Comparison of ENCODE assay signal across 8 mouse cellular contexts in genomic region chr1:134361857-134362212, GRCm38 (mm10). TPM values are rescaled to one million over a fixed set of nuclear protein-coding genes. Genes with fewer than 3 reads are reported as not detected.
DNase-seq lines count a peak whose midpoint lies in the region; ATAC-seq and TF ChIP-seq lines count a peak whose summit lies in the region.

Gene Tmem183a (minus strand): TSS chr1:134361979.

- intact Hi-C loops in heart, postnatal 10 days (cut with DNase I), result loop anchor here (2.0 kb wide), 3 partner anchors 53 to 93 kb away; partner anchors contain the start of genes Adipor1 and Klhl12

- under 1% methylated on average over 38 of the region's 38 CpGs for WGBS in forebrain, embryonic 13.5 days
- under 1% methylated on average over 38 of the region's 38 CpGs for WGBS in large intestine, adult 2 months
- 3% methylated on average over 38 of the region's 38 CpGs for WGBS in liver, postnatal 0 days (ENCODE audit: insufficient replicate concordance)
- WGBS in neural tube, embryonic 14.5 days, result under 1% methylated on average over 33 of the region's 38 CpGs

- peak within 1 kb of the TSS; percentile 75 for H3K27ac ChIP-seq in forebrain, embryonic 13.5 days
- H3K27ac ChIP-seq in liver, postnatal 0 days (ENCODE audit: low read depth), result peak within 1 kb of the TSS; percentile 96
- H3K27ac ChIP-seq in neural tube, embryonic 14.5 days (ENCODE audit: low read depth, low read length), result peak within 1 kb of the TSS; percentile 65

- no peaks in the 10 kb centered on the region for H3K27me3 ChIP-seq in E14TG2a.4 (ENCODE audit: insufficient read depth, low read length)
- H3K27me3 ChIP-seq in forebrain, embryonic 13.5 days, result no peaks in the 10 kb centered on the region
- H3K27me3 ChIP-seq in liver, postnatal 0 days (ENCODE audit: insufficient read depth, low read length), result no peaks in the 10 kb centered on the region
- no peaks in the 10 kb centered on the region for H3K27me3 ChIP-seq in neural tube, embryonic 14.5 days (ENCODE audit: control insufficient read depth, insufficient read depth, low read length)

- peak within 1 kb of the TSS; percentile 86 for H3K4me2 ChIP-seq in forebrain, embryonic 13.5 days
- peak within 1 kb of the TSS; percentile 68 for H3K4me2 ChIP-seq in liver, postnatal 0 days (ENCODE audit: low read depth, low read length)
- peak within 1 kb of the TSS; percentile 80 for H3K4me2 ChIP-seq in neural tube, embryonic 14.5 days (ENCODE audit: low read depth, low read length)

- H3K9me3 ChIP-seq in E14TG2a.4 (ENCODE audit: low read length), result no peaks in the 10 kb centered on the region
- no peaks in the 10 kb centered on the region for H3K9me3 ChIP-seq in forebrain, embryonic 13.5 days (replicated peaks)
- no peaks in the 10 kb centered on the region for H3K9me3 ChIP-seq in liver, postnatal 0 days (ENCODE audit: low read length)
- no peaks in the 10 kb centered on the region for H3K9me3 ChIP-seq in neural tube, embryonic 14.5 days (ENCODE audit: control insufficient read depth, low read length)

- no peak for TF ChIP-seq CTCF in E14TG2a.4 (conservative IDR thresholded peaks at IDR 0.05; ENCODE audit: low read length)
- TF ChIP-seq CTCF in liver, postnatal 0 days (IDR thresholded peaks at IDR 0.05; ENCODE audit: low read depth), result no peak

- no peak for TF ChIP-seq EP300 in liver, postnatal 0 days (IDR thresholded peaks at IDR 0.05; ENCODE audit: low read depth)

- H3K4me1 ChIP-seq in E14TG2a.4 (replicated peaks; ENCODE audit: low read depth, low read length), result peaks cover 36% of the 10 kb centered on the region
- peaks cover 20% of the 10 kb centered on the region for H3K4me1 ChIP-seq in forebrain, embryonic 13.5 days
- H3K4me1 ChIP-seq in liver, postnatal 0 days (ENCODE audit: insufficient read depth), result peaks cover 13% of the 10 kb centered on the region
- H3K4me1 ChIP-seq in neural tube, embryonic 14.5 days (ENCODE audit: control insufficient read depth, insufficient read depth, low read length), result peaks cover 7% of the 10 kb centered on the region; the same call in 1 of the 2 replicates

- peaks cover 39% of the 10 kb centered on the region for H3K36me3 ChIP-seq in E14TG2a.4 (ENCODE audit: insufficient read depth, low read length)
- H3K36me3 ChIP-seq in forebrain, embryonic 13.5 days (ENCODE audit: poor library complexity, severe bottlenecking), result peaks cover 25% of the 10 kb centered on the region
- peaks cover 27% of the 10 kb centered on the region for H3K36me3 ChIP-seq in liver, postnatal 0 days (replicated peaks; ENCODE audit: insufficient read depth, low read length)
- H3K36me3 ChIP-seq in neural tube, embryonic 14.5 days (ENCODE audit: control insufficient read depth, insufficient read depth, low read length), result 0 out of 2 replicates have a peak, but pooled peaks cover 8% of the 10 kb centered on the region

- peak; percentile 99 for ATAC-seq in forebrain, embryonic 13.5 days
- ATAC-seq in liver, postnatal 0 days, result peak; percentile 95
- peak; percentile 99 for ATAC-seq in neural tube, embryonic 14.5 days (ENCODE audit: low read depth)

- H3K4me3 ChIP-seq in E14TG2a.4 (replicated peaks; ENCODE audit: low read length), result peak within 1 kb of the TSS; percentile 94
- peak within 1 kb of the TSS; percentile 89 for H3K4me3 ChIP-seq in forebrain, embryonic 13.5 days
- peak within 1 kb of the TSS; percentile 82 for H3K4me3 ChIP-seq in liver, postnatal 0 days (ENCODE audit: low read depth, low read length)
- peak within 1 kb of the TSS; percentile 90 for H3K4me3 ChIP-seq in neural tube, embryonic 14.5 days (ENCODE audit: low read depth, low read length)

- peak; percentile 93 for DNase-seq in c-Kit-positive CD71-positive TER-119-positive erythroid progenitor cells, embryonic 14.5 days (ENCODE audit: low spot score)
- peak; percentile 97 for DNase-seq in heart, postnatal 10 days
- DNase-seq in large intestine, adult 2 months (ENCODE audit: low read depth, low spot score), result peak; percentile 67
- DNase-seq in liver, postnatal 0 days, result peak; percentile 97
- DNase-seq in testis, postnatal 10 days (ENCODE audit: low spot score), result peak; percentile 97

- peak within 1 kb of the TSS; percentile 93 for H3K9ac ChIP-seq in forebrain, embryonic 13.5 days
- peak within 1 kb of the TSS; percentile 93 for H3K9ac ChIP-seq in liver, postnatal 0 days (replicated peaks)
- H3K9ac ChIP-seq in neural tube, embryonic 14.5 days (replicated peaks; ENCODE audit: low read depth, low read length), result peak within 1 kb of the TSS; percentile 91

RNA-seq across cellular contexts. Expression of gene Tmem183a, which starts in this region (rescaled TPM):
- polyA plus RNA-seq in forebrain, embryonic 13.5 days (2015; fragmentation: Nextera tagmentation; extraction: Ambion mirVana), result 126 and 131 TPM in 2 replicates
- total RNA-seq in heart, postnatal 10 days (2021), result 10 to 100 TPM; 24.2 to 25.7 TPM
- polyA plus RNA-seq in large intestine, adult 2 months (2012; rRNA removed), result 162 and 202 TPM in 2 replicates
- polyA plus RNA-seq in liver, postnatal 0 days (2015; fragmentation: Nextera tagmentation; extraction: Ambion mirVana), result 44.1 and 46.1 TPM in 2 replicates
- polyA plus RNA-seq in neural tube, embryonic 14.5 days (2014; fragmentation: Nextera tagmentation; extraction: Ambion mirVana), result 120 and 122 TPM in 2 replicates

Comparison
In these comparisons a context has a peak if more than half of its experiments do, and no peak if none do; other contexts are left out.
1. Peak in every context shown above with its lines: DNase-seq, ATAC-seq, H3K4me3 ChIP-seq and H3K27ac ChIP-seq.